Mouse (Mus musculus): Measurements from ENCODE around the gene Ptcd3.
A peak's percentile ranks its signal among the peaks of the same experiment; 100 is the strongest.
"Not testable (repeated sequence)": the region's sequence is repeated elsewhere in the genome, so short reads cannot be mapped to it uniquely, and the experiment has no call there.

Gene Ptcd3

GRCm38 (mm10) chr6:71908481-71909381 is at the start of gene Ptcd3, which contains the start of gene Polr1a:
Gene Ptcd3 (minus strand): TSS chr6:71908750.
Gene Polr1a (plus strand): TSS chr6:71909053.
- peak; percentile 85 to 91 for DNase-seq (ENCODE audit: low spot score in 2 of 2)

DNA sequence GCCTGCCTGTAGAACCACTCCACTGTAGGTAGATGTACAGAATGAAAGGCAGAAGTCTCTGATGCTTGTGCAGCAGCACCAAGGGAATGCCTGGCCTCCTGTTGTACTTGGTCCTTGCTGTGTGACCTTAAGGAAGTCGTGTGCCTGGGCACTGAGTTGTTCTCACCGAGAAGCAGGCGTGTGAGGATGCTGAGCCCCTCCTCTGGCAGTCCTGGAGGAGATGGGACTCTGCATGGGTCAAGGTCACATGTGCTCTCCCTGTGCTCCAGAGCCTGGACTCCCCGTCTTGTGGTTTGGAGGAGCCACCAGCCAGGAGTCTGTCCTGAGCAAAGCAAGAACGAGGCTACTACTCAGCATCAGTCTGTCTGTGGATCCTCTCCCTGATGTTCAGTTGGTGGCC is 42.6 kb upstream of the Ptcd3 start:
- DNase-seq (ENCODE audit: low spot score in 2 of 2) = no peak

DNA sequence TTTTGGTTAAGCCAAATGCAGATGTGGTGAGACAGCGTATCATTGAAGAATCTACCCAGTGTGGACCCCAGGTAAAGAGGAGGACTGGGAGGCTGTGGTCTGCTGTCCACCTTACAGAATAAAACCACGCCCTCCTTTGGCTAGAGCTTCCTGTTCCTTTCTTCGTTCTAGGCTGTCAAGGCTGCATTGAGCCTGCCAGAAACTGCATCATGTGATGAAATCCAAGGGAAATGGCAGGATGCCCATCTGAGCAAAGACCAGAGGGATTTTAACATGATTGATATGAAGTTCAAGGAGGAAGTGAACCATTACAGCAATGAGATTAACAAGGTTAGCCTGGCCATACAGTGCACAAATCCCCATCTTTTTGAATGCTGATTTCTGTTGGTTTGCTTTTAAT is 42.0 kb upstream of the Ptcd3 start:
- peak; percentile 21 to 48 for DNase-seq (ENCODE audit: low spot score in 2 of 2)

- no peak for DNase-seq (ENCODE audit: low spot score in 2 of 2)
Observed at GRCm38 (mm10) chr6:71949721-71950120, 41.2 kb upstream of the Ptcd3 start.

GRCm38 (mm10) chr6:71946121-71946520 is 37.6 kb upstream of the Ptcd3 start:
- no peak for DNase-seq (ENCODE audit: low spot score in 2 of 2)

- DNase-seq (ENCODE audit: low spot score in 2 of 2) = no peak
Observed at GRCm38 (mm10) chr6:71945101-71945500, 36.6 kb upstream of the Ptcd3 start.

- no peak for DNase-seq (ENCODE audit: low spot score in 2 of 2)
Observed at GRCm38 (mm10) chr6:71940912-71941311, 32.4 kb upstream of the Ptcd3 start.

DNA sequence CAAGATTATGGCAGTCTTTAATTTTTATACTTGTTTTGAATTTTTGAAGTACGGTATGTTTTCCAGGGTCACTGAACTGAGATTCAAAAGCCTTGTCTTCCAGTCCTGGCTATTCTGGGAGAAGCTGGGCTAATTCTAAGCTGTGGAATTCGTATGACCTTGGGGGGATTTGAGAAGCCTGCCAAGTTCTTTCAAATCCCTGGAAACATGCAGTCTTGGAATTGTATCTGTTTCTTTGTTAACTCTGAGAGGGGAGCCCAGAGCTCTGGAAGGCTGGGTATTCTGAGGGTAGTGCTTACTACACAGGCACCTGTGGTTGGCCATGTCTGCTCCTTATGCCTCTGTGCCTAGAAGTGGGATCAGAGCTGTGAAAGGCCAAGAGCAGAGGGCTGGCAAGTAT is 27.2 kb upstream of the Ptcd3 start:
- no peak for DNase-seq (ENCODE audit: low spot score in 2 of 2)

GRCm38 (mm10) chr6:71934081-71934556 is 25.6 kb upstream of the Ptcd3 start:
- no peak for DNase-seq (ENCODE audit: low spot score in 2 of 2)

- no peak for DNase-seq (ENCODE audit: low spot score in 2 of 2)
Observed at GRCm38 (mm10) chr6:71932347-71932746, 23.8 kb upstream of the Ptcd3 start.

- peak; percentile 42 to 56 for DNase-seq (ENCODE audit: low spot score in 2 of 2)
Observed at GRCm38 (mm10) chr6:71930830-71931437, 22.4 kb upstream of the Ptcd3 start.

- DNase-seq (ENCODE audit: low spot score in 2 of 2) = peak; percentile 82
Observed at GRCm38 (mm10) chr6:71930053-71930452, 21.5 kb upstream of the Ptcd3 start.

DNA sequence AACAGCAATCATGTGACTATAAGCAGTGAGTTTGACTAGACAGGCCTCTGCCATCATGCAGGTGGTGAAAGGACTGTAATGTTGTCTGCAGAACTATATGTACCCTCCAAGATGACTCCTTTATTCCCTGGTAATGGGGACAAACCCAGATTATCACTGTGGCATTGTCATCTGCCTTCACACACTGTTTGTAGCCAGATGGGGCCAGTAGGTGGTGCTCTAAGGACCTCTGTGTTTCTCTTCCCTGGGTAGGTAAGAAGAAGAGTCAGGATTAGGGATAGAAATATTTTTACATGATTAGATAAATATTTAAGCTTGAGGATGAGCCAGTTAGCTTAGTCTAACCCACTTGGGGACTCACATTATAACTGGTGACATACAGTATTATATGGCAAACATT is 19.4 kb upstream of the Ptcd3 start:
- peak; percentile 38 to 44 for DNase-seq (ENCODE audit: low spot score in 2 of 2)

GRCm38 (mm10) chr6:71925233-71925632 is 16.7 kb upstream of the Ptcd3 start:
- not testable (repeated sequence) for DNase-seq (ENCODE audit: low spot score in 2 of 2)

GRCm38 (mm10) chr6:71920752-71921151 is 12.2 kb upstream of the Ptcd3 start:
- DNase-seq (ENCODE audit: low spot score in 2 of 2) = no peak

- DNase-seq (ENCODE audit: low spot score in 2 of 2) = no peak
Observed at GRCm38 (mm10) chr6:71911686-71912450, 3.3 kb upstream of the Ptcd3 start.

DNA sequence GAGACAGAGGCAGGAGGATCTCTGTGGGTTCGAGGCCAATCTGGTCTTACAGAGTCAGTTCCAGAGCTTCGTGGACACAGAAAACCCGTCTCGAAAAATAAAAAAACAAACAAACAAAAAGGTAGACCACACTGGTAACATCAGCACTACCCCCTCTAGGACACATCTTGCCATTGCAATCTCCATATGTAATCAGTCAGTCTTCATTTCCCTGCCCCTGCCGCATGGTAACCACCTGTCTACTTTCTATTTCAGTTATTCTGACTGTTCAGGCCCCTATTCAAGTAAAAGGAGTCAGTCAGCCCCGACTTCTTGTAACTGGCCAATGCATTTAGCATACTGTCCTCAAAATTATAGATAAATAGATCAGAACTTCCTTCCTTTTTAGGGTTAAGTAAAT is 1.3 kb upstream of the Ptcd3 start:
- no peak for DNase-seq (ENCODE audit: low spot score in 2 of 2)

DNA sequence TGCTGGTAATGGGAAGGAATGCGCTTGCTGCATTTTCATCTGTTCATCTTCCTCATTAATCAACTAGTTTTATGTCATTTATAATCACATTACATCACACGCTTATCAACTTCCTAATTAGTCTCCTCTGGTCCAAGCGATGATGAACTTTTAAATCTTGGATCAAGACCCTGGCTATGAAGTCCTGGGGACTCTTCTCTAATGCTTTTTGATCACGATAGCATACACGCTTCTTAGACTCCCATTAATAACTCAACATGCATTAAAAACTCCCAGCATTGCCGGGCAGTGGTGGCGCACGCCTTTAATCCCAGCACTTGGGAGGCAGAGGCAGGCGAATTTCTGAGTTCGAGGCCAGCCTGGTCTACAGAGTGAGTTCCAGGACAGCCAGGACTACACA is 834 bp upstream of the Ptcd3 start:
- no peak for DNase-seq (ENCODE audit: low spot score in 2 of 2)

GRCm38 (mm10) chr6:71907702-71908235 is 781 bp downstream of the Ptcd3 start:
- no peak for DNase-seq (ENCODE audit: low spot score in 2 of 2)

GRCm38 (mm10) chr6:71893263-71893662 is 15.3 kb downstream of the Ptcd3 start:
- DNase-seq (ENCODE audit: low spot score in 2 of 2) = no peak

GRCm38 (mm10) chr6:71877965-71878760 is 30.4 kb downstream of the Ptcd3 start:
- DNase-seq (ENCODE audit: low spot score in 2 of 2) = no peak

All from spleen, postnatal 36 days (tissue).